14 mouse cellular contexts compared by ENCODE assay signal in the genomic region with DNA sequence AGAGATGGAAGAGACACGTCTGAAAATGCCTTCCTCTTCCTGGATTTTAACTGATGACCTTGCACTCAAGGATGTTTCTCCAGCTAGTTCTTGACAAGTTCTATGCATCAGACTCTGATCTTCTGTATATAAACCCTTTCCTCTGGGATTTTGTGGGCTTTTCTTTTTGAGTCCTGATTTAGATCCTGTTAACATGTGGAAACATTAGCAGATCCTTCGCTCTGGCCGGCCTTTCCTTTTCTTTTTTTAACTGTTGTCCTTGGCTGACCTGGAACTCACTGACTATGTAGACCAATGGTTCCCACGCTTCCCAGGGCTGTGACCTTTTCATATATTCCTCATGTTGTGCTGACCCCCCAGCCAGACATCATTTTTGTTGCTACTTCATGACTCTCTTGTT. TPM values are rescaled to one million over a fixed set of nuclear protein-coding genes. Genes with fewer than 3 reads are reported as not detected.
DNase-seq lines count a peak whose midpoint lies in the region; ATAC-seq and TF ChIP-seq lines count a peak whose summit lies in the region.
"Had no signal": no experiment of that assay in that cellular context is flagged by ENCODE, and none has a peak within 500 bp of the region (broad histone marks: within the 10 kb centered on the region; RNA-seq: fewer than 3 reads in every experiment).

No protein-coding gene starts in this region.

- H3K36me3 ChIP-seq in testis, adult 2 months (ENCODE audit: control insufficient read depth, insufficient read depth, low read length), result no peaks in the 10 kb centered on the region
- no peaks in the 10 kb centered on the region for H3K36me3 ChIP-seq in intestine, embryonic 14.5 days (ENCODE audit: control insufficient read depth, insufficient read depth, low read length)
- no peaks in the 10 kb centered on the region for H3K36me3 ChIP-seq in forebrain, postnatal 0 days (ENCODE audit: insufficient read depth)
- H3K36me3 ChIP-seq: hindbrain, embryonic 13.5 days had no signal

- H3K9ac ChIP-seq in intestine, embryonic 14.5 days (ENCODE audit: low read length), result no peak overlapping the region
- no peak overlapping the region for H3K9ac ChIP-seq in forebrain, postnatal 0 days
- H3K9ac ChIP-seq: hindbrain, embryonic 13.5 days; liver, embryonic 14.5 days had no signal

- TF ChIP-seq POLR2A in testis, adult 2 months (IDR thresholded peaks at IDR 0.05; ENCODE audit: control insufficient read depth, low read depth, low read length), result no peak

- no peaks in the 10 kb centered on the region for H3K9me3 ChIP-seq in intestine, embryonic 14.5 days (ENCODE audit: control insufficient read depth, low read length)
- no peaks in the 10 kb centered on the region for H3K9me3 ChIP-seq in forebrain, postnatal 0 days (ENCODE audit: low read length)
- H3K9me3 ChIP-seq: hindbrain, embryonic 13.5 days; megakaryocyte, embryonic 14.5 days had no signal

- TF ChIP-seq CTCF in testis, adult 2 months (IDR thresholded peaks at IDR 0.05; ENCODE audit: control insufficient read depth, insufficient read depth, insufficient replicate concordance, low read depth, low read length), result no peak
- no peak for TF ChIP-seq CTCF in forebrain, postnatal 0 days (IDR thresholded peaks at IDR 0.05; ENCODE audit: low read depth)

- H3K4me3 ChIP-seq in testis, adult 2 months (ENCODE audit: control insufficient read depth, low read depth, low read length), result no peak overlapping the region
- no peak overlapping the region for H3K4me3 ChIP-seq in intestine, embryonic 14.5 days (ENCODE audit: low read depth, low read length)
- no peak overlapping the region for H3K4me3 ChIP-seq in forebrain, postnatal 0 days (ENCODE audit: low read depth, low read length)
- H3K4me3 ChIP-seq: hindbrain, embryonic 13.5 days; layer of hippocampus, adult 2 months; myocyte had no signal

- H3K27me3 ChIP-seq in testis, adult 2 months (ENCODE audit: control insufficient read depth, insufficient read depth, low read length), result no peaks in the 10 kb centered on the region
- H3K27me3 ChIP-seq in intestine, embryonic 14.5 days (replicated peaks; ENCODE audit: control insufficient read depth, insufficient read depth, low read length), result no peaks in the 10 kb centered on the region
- H3K27me3 ChIP-seq in forebrain, postnatal 0 days (ENCODE audit: insufficient read depth, low read length), result no peaks in the 10 kb centered on the region
- H3K27me3 ChIP-seq: hindbrain, embryonic 13.5 days; megakaryocyte, embryonic 14.5 days had no signal

- 60% methylated on average over 4 of the region's 4 CpGs for WGBS in intestine, embryonic 14.5 days
- WGBS in forebrain, postnatal 0 days, result 79% methylated on average over 4 of the region's 4 CpGs

- no peak overlapping the region for H3K4me2 ChIP-seq in intestine, embryonic 14.5 days (ENCODE audit: low read length)
- no peak overlapping the region for H3K4me2 ChIP-seq in forebrain, postnatal 0 days (ENCODE audit: low read depth)
- H3K4me2 ChIP-seq: hindbrain, embryonic 13.5 days had no signal

- peak; percentile 47 for DNase-seq in heart, adult 8-10 months (ENCODE audit: low spot score)
- DNase-seq in heart, postnatal 14 days, result no peak
- DNase-seq in testis, postnatal 10 days (ENCODE audit: low spot score), result no peak
- no peak for DNase-seq in intestine, embryonic 14.5 days (ENCODE audit: low spot score)
- DNase-seq in forebrain, postnatal 0 days, result no peak
- DNase-seq: cerebellum, postnatal 25 days; thymus, adult 2 months had no signal

- no peaks in the 10 kb centered on the region for H3K4me1 ChIP-seq in testis, adult 2 months (ENCODE audit: control insufficient read depth, insufficient read depth, low read length)
- H3K4me1 ChIP-seq in intestine, embryonic 14.5 days (replicated peaks; ENCODE audit: control insufficient read depth, insufficient read depth, low read length), result peaks cover 26% of the 10 kb centered on the region
- no peaks in the 10 kb centered on the region for H3K4me1 ChIP-seq in forebrain, postnatal 0 days (ENCODE audit: insufficient read depth)

- ATAC-seq in intestine, embryonic 14.5 days (replicated peaks; ENCODE audit: low FRiP score, low TSS enrichment, low read depth), result no peak
- no peak for ATAC-seq in megakaryocyte-erythroid progenitor cell, adult 5-6 weeks (replicated peaks; ENCODE audit: low FRiP score, low TSS enrichment, poor library complexity, severe bottlenecking)
- ATAC-seq in forebrain, postnatal 0 days, result no peak

- intact Hi-C loops in heart, postnatal 14 days (cut with DNase I), result no loop called here

- 0 out of 2 replicates have a peak overlapping the region, but pooled peaks have one; percentile 21 for H3K27ac ChIP-seq in testis, adult 2 months (ENCODE audit: control insufficient read depth, insufficient read depth, low read depth, low read length)
- H3K27ac ChIP-seq in intestine, embryonic 14.5 days (ENCODE audit: low read depth), result peak overlapping the region; percentile 9
- no peak overlapping the region for H3K27ac ChIP-seq in forebrain, postnatal 0 days (ENCODE audit: low read depth, low read length)
- H3K27ac ChIP-seq: hindbrain, embryonic 13.5 days; layer of hippocampus, adult 2 months; liver, embryonic 14.5 days had no signal

RNA-seq across cellular contexts. Expression of a gene that starts 45.4 kb away (rescaled TPM):
- 10 to 100 TPM; 17.7 to 21.2 (median 19.1) TPM for total RNA-seq in heart, adult 8-10 months (2022)
- 10 to 100 TPM; 38.9 to 39.7 TPM for total RNA-seq in heart, postnatal 14 days (2021)
- 5.5 and 5.8 TPM in 2 replicates for polyA plus RNA-seq in testis, adult 2 months (2012; rRNA removed)
- 66.2 and 71.8 TPM in 2 replicates for polyA plus RNA-seq in intestine, embryonic 14.5 days (2014; fragmentation: Nextera tagmentation; extraction: Ambion mirVana)
- 11.5 and 18.0 TPM in 2 replicates for total RNA-seq in megakaryocyte-erythroid progenitor cell, adult 5-6 weeks (2014; fragmentation: Nextera tagmentation)
- 10.5 and 15.9 TPM in 2 replicates for total RNA-seq in megakaryocyte-erythroid progenitor cell, adult 5-6 weeks (2017)
- 21.0 and 32.6 TPM in 2 replicates for total RNA-seq in forebrain, postnatal 0 days (2014; rRNA removed)
- polyA plus RNA-seq in forebrain, postnatal 0 days (2015; fragmentation: Nextera tagmentation; extraction: Ambion mirVana), result 11.1 and 17.2 TPM in 2 replicates
